Mouse (Mus musculus) NIH3T3 (cell line): ENCODE results near the gene Thada.

Source experiments
- DNase-seq: peaks from one replicate; pipeline ENCODE4 v3.0.0-alpha.2; 2012; ENCODE audit warnings: low read depth

Thada gene

GRCm38 (mm10) chr17:84477176-84477575 lies 11.2 kb upstream of the Thada start:
- DNase-seq, result peak; percentile 47

- peak; percentile 73 for DNase-seq
Measured at GRCm38 (mm10) chr17:84474312-84474711, 8.3 kb upstream of the Thada start.

GRCm38 (mm10) chr17:84435012-84435411 lies 31.0 kb downstream of the Thada start:
- DNase-seq, result no peak

GRCm38 (mm10) chr17:84434233-84434632 lies 31.8 kb downstream of the Thada start:
- no peak for DNase-seq

GRCm38 (mm10) chr17:84431991-84432390 lies 34.0 kb downstream of the Thada start:
- DNase-seq, result no peak

GRCm38 (mm10) chr17:84424258-84424657 lies 41.7 kb downstream of the Thada start:
- DNase-seq, result peak; percentile 13

- DNase-seq, result no peak
Measured at GRCm38 (mm10) chr17:84422916-84423315, 43.1 kb downstream of the Thada start.

GRCm38 (mm10) chr17:84422001-84422785 lies 43.8 kb downstream of the Thada start:
- peak; percentile 84 for DNase-seq

- peak; percentile 44 for DNase-seq
Measured at GRCm38 (mm10) chr17:84421042-84421441, 45.0 kb downstream of the Thada start.

- DNase-seq, result no peak
Measured at GRCm38 (mm10) chr17:84420276-84420639, 45.7 kb downstream of the Thada start.

- peak; percentile 36 for DNase-seq
Measured at GRCm38 (mm10) chr17:84419326-84420275, 46.4 kb downstream of the Thada start.

GRCm38 (mm10) chr17:84415936-84416335 lies 50.1 kb downstream of the Thada start:
- no peak for DNase-seq

GRCm38 (mm10) chr17:84408731-84409130 lies 57.3 kb downstream of the Thada start:
- no peak for DNase-seq

- DNase-seq, result no peak
Measured at GRCm38 (mm10) chr17:84405616-84406015, 60.4 kb downstream of the Thada start.

GRCm38 (mm10) chr17:84401796-84402195 lies 64.2 kb downstream of the Thada start:
- DNase-seq, result no peak

GRCm38 (mm10) chr17:84399431-84399830 lies 66.6 kb downstream of the Thada start:
- no peak for DNase-seq

- peak; percentile 48 for DNase-seq
Measured at GRCm38 (mm10) chr17:84390026-84390425, 76.0 kb downstream of the Thada start.

- no peak for DNase-seq
Measured at GRCm38 (mm10) chr17:84386176-84386575, 79.8 kb downstream of the Thada start.

GRCm38 (mm10) chr17:84385696-84386095 lies 80.3 kb downstream of the Thada start:
- peak; percentile 71 for DNase-seq

GRCm38 (mm10) chr17:84384661-84385060 lies 81.3 kb downstream of the Thada start:
- peak; percentile 64 for DNase-seq

- no peak for DNase-seq
Measured at GRCm38 (mm10) chr17:84380340-84380739, 85.7 kb downstream of the Thada start.

GRCm38 (mm10) chr17:84376882-84377281 lies 89.1 kb downstream of the Thada start:
- DNase-seq, result no peak
